Mouse (Mus musculus): ENCODE data around the gene H2-DMb1. TPM values are rescaled to one million over a fixed set of nuclear protein-coding genes. Genes with fewer than 3 reads are reported as not detected.

Gene H2-DMb1
- polyA plus RNA-seq (2014; fragmentation: Nextera tagmentation; extraction: Ambion mirVana), result 1.4 and 1.6 TPM in 2 replicates

- Histone ChIP-seq H3K9ac (replicated peaks; ENCODE audit: low read depth, low read length) (no peak within 1 kb of the TSS), H3K4me3 (ENCODE audit: low read depth, low read length) (no peak within 1 kb of the TSS), H3K4me1 (ENCODE audit: control insufficient read depth, insufficient read depth, low read length) (no peaks in the 10 kb centered on the region), H3K27ac (ENCODE audit: low read length) (no peak within 1 kb of the TSS), H3K27me3 (ENCODE audit: control insufficient read depth, insufficient read depth, low read length) (no peaks in the 10 kb centered on the region), H3K9me3 (ENCODE audit: control insufficient read depth, low read depth, low read length) (no peaks in the 10 kb centered on the region), H3K4me2 (replicated peaks; ENCODE audit: low read depth, low read length) (no peak within 1 kb of the TSS), H3K36me3 (ENCODE audit: control insufficient read depth, insufficient read depth, low read length) (no peaks in the 10 kb centered on the region)
- WGBS, result 56% methylated on average over 4 of the region's 4 CpGs
- peak; percentile 65; the same call in 1 of the 2 replicates for ATAC-seq (ENCODE audit: insufficient number of reproducible peaks, insufficient read depth, low FRiP score, low read depth)
These were observed at the start of gene H2-DMb1 for GRCm38 (mm10) chr17:34152923-34153322. TSS of gene H2-DMb1 (plus strand) at chr17:34153072.

DNA sequence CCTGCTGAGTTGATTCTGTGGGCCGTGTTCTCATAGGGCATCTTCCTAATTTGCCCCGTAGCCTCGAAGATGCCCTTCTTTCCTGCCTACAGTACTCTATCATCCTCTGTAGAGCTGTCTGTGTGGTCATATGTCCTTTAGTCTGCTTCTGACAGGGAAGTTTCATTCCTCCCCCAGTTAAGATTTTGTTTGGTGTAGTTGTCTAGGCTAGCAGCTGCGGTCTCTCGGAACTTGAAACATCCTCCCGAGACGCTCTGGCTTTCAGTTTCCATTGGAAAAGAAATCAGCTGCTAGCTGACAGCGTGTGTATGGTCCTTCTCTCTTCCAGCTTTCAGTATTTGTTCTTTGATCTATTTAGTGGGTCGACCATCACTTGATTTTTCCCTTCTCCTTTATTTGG is 48.1 kb upstream of the H2-DMb1 start:
- WGBS, result 74% methylated on average over 9 of the region's 9 CpGs
- Histone ChIP-seq H3K4me1 (ENCODE audit: control insufficient read depth, insufficient read depth, low read length) (no peaks in the 10 kb centered on the region), H3K4me3 (ENCODE audit: low read depth, low read length) (no peak overlapping the region), H3K9ac (replicated peaks; ENCODE audit: low read depth, low read length) (no peak overlapping the region), H3K9me3 (ENCODE audit: control insufficient read depth, low read depth, low read length) (no peaks in the 10 kb centered on the region), H3K27ac (ENCODE audit: low read length) (no peak overlapping the region), H3K4me2 (replicated peaks; ENCODE audit: low read depth, low read length) (no peak overlapping the region), H3K36me3 (ENCODE audit: control insufficient read depth, insufficient read depth, low read length) (peaks cover 7% of the 10 kb centered on the region; the same call in 1 of the 2 replicates), H3K27me3 (ENCODE audit: control insufficient read depth, insufficient read depth, low read length) (no peaks in the 10 kb centered on the region)
- no peak for ATAC-seq (ENCODE audit: insufficient number of reproducible peaks, insufficient read depth, low FRiP score, low read depth)

DNA sequence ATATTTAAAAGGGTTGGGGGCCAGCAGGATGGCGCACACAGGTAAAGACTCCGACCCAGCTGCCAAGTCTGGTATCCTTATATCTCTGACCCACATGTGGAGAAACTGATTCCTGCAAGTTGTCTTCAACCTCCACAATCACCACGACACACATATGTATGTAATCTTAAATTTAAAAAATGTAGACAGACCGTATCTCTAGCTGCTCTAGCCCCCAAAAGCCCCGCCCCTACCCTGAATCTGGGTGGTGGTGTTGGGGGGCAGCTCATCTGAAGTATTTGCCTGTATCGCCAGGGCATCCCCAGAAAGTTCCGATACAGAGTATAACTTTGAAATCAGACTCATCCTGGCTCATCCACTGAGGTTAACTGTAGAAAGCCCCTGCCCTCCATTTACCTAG is 46.3 kb upstream of the H2-DMb1 start:
- ATAC-seq (ENCODE audit: insufficient number of reproducible peaks, insufficient read depth, low FRiP score, low read depth), result no peak
- H3K9ac ChIP-seq (replicated peaks; ENCODE audit: low read depth, low read length), result no peak overlapping the region
- H3K36me3 ChIP-seq (ENCODE audit: control insufficient read depth, insufficient read depth, low read length), result peaks cover 21% of the 10 kb centered on the region
- H3K4me1 ChIP-seq (ENCODE audit: control insufficient read depth, insufficient read depth, low read length), result no peaks in the 10 kb centered on the region
- no peaks in the 10 kb centered on the region for H3K27me3 ChIP-seq (ENCODE audit: control insufficient read depth, insufficient read depth, low read length)
- H3K9me3 ChIP-seq (ENCODE audit: control insufficient read depth, low read depth, low read length), result no peaks in the 10 kb centered on the region
- 78% methylated on average over 7 of the region's 7 CpGs for WGBS
- no peak overlapping the region for H3K4me2 ChIP-seq (replicated peaks; ENCODE audit: low read depth, low read length)
- no peak overlapping the region for H3K27ac ChIP-seq (ENCODE audit: low read length)
- H3K4me3 ChIP-seq (ENCODE audit: low read depth, low read length), result no peak overlapping the region

DNA sequence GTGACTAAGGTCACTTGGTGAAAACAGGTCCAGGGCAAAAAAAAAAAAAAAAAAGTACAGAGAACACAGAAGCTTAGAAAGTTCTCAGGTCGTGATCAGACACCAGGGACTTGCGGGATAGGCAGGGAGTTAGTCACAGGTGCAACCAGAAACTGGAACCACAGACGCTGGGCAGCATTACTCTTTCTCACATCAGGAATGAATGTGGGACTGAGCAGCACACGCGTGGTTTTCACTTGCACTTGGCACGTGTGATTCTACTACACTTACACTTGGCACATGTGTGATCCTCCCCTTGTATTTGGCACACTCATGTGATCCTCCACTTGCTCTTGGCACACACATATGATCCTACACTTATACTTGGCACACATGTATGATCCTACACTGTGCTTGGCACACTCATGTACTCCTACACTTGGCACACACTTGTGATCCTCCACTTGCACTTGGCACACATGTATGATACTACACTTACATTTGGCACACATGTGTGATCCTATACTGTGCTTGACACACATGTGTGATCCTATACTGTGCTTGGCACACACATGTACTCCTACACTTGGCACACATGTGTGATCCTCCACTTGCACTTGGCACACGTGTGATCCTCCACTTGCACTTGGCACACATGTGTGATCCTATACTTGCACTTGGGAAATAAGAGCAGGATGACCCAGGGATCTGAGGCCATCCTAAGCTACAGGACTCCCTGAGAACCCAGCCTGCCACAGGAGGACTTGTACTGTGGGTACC is 45.6 kb upstream of the H2-DMb1 start:
- WGBS, result 80% methylated on average over 7 of the region's 7 CpGs
- Histone ChIP-seq H3K27me3 (ENCODE audit: control insufficient read depth, insufficient read depth, low read length) (no peaks in the 10 kb centered on the region), H3K9ac (replicated peaks; ENCODE audit: low read depth, low read length) (no peak overlapping the region), H3K9me3 (ENCODE audit: control insufficient read depth, low read depth, low read length) (no peaks in the 10 kb centered on the region), H3K36me3 (ENCODE audit: control insufficient read depth, insufficient read depth, low read length) (peaks cover 29% of the 10 kb centered on the region), H3K4me3 (ENCODE audit: low read depth, low read length) (no peak overlapping the region), H3K27ac (ENCODE audit: low read length) (no peak overlapping the region), H3K4me1 (ENCODE audit: control insufficient read depth, insufficient read depth, low read length) (no peaks in the 10 kb centered on the region), H3K4me2 (replicated peaks; ENCODE audit: low read depth, low read length) (no peak overlapping the region)
- ATAC-seq (ENCODE audit: insufficient number of reproducible peaks, insufficient read depth, low FRiP score, low read depth), result no peak

GRCm38 (mm10) chr17:34108460-34108859 is 44.4 kb upstream of the H2-DMb1 start:
- Histone ChIP-seq H3K4me3 (ENCODE audit: low read depth, low read length) (no peak overlapping the region), H3K4me2 (replicated peaks; ENCODE audit: low read depth, low read length) (no peak overlapping the region), H3K9me3 (ENCODE audit: control insufficient read depth, low read depth, low read length) (no peaks in the 10 kb centered on the region), H3K27ac (ENCODE audit: low read length) (no peak overlapping the region), H3K36me3 (ENCODE audit: control insufficient read depth, insufficient read depth, low read length) (peaks cover 41% of the 10 kb centered on the region), H3K9ac (replicated peaks; ENCODE audit: low read depth, low read length) (no peak overlapping the region), H3K4me1 (ENCODE audit: control insufficient read depth, insufficient read depth, low read length) (no peaks in the 10 kb centered on the region), H3K27me3 (ENCODE audit: control insufficient read depth, insufficient read depth, low read length) (no peaks in the 10 kb centered on the region)
- 78% methylated on average over 5 of the region's 6 CpGs for WGBS
- ATAC-seq (ENCODE audit: insufficient number of reproducible peaks, insufficient read depth, low FRiP score, low read depth), result no peak

DNA sequence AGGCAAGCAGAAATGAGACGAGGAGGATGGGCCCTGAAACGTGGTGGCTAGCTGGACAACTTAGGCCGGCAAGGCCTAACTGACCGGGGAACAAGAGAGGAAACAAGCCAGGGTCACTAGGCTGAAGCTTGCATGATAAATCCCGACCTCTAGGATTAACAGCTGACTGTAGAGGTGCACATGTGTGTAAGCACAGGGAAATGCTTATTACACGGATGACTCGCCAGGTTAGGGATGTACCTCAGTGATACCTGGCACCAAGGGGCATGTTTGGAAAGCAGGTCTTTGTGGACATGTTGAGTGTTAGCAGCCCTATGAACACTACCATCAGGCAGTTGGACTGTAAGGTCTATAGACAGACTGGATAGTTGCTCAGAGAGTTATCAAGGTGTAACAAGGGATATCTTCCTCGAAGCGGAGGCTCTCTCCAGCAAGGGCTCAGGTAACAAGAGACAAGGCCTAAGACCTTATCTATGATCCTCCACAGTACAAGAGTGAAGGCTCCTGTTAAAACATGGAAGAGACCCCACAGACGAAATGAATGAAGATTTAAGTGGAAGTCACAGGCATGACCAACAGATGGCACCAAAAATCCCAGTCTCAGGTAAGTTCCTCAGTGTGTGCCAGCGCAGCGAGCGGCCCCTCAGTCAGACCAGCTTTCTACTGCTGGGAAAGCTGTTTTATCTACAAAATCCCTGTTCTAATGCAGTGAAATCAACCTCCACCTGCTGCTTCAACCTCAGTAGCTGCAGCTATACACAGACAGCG is 43.6 kb upstream of the H2-DMb1 start:
- 0 out of 2 replicates have a peak, but pooled peaks have one; percentile 19 for ATAC-seq (ENCODE audit: insufficient number of reproducible peaks, insufficient read depth, low FRiP score, low read depth)
- 79% methylated on average over 14 of the region's 14 CpGs for WGBS
- Histone ChIP-seq H3K9ac (replicated peaks; ENCODE audit: low read depth, low read length) (no peak overlapping the region), H3K9me3 (ENCODE audit: control insufficient read depth, low read depth, low read length) (no peaks in the 10 kb centered on the region), H3K27ac (ENCODE audit: low read length) (0 out of 2 replicates have a peak overlapping the region, but pooled peaks have one; percentile 2), H3K4me3 (ENCODE audit: low read depth, low read length) (no peak overlapping the region), H3K4me2 (replicated peaks; ENCODE audit: low read depth, low read length) (no peak overlapping the region), H3K4me1 (ENCODE audit: control insufficient read depth, insufficient read depth, low read length) (no peaks in the 10 kb centered on the region), H3K27me3 (ENCODE audit: control insufficient read depth, insufficient read depth, low read length) (no peaks in the 10 kb centered on the region), H3K36me3 (ENCODE audit: control insufficient read depth, insufficient read depth, low read length) (peaks cover 48% of the 10 kb centered on the region)

GRCm38 (mm10) chr17:34109806-34110195 is 43.1 kb upstream of the H2-DMb1 start:
- H3K9ac ChIP-seq (replicated peaks; ENCODE audit: low read depth, low read length), result no peak overlapping the region
- 69% methylated on average over 3 of the region's 3 CpGs for WGBS
- no peak overlapping the region for H3K4me3 ChIP-seq (ENCODE audit: low read depth, low read length)
- no peaks in the 10 kb centered on the region for H3K9me3 ChIP-seq (ENCODE audit: control insufficient read depth, low read depth, low read length)
- no peaks in the 10 kb centered on the region for H3K27me3 ChIP-seq (ENCODE audit: control insufficient read depth, insufficient read depth, low read length)
- no peaks in the 10 kb centered on the region for H3K4me1 ChIP-seq (ENCODE audit: control insufficient read depth, insufficient read depth, low read length)
- no peak overlapping the region for H3K4me2 ChIP-seq (replicated peaks; ENCODE audit: low read depth, low read length)
- peaks cover 54% of the 10 kb centered on the region for H3K36me3 ChIP-seq (ENCODE audit: control insufficient read depth, insufficient read depth, low read length)
- 0 out of 2 replicates have a peak overlapping the region, but pooled peaks have one; percentile 2 for H3K27ac ChIP-seq (ENCODE audit: low read length)
- ATAC-seq (ENCODE audit: insufficient number of reproducible peaks, insufficient read depth, low FRiP score, low read depth), result peak; percentile 33; the same call in 1 of the 2 replicates

GRCm38 (mm10) chr17:34110309-34110708 is 42.6 kb upstream of the H2-DMb1 start:
- H3K4me1 ChIP-seq (ENCODE audit: control insufficient read depth, insufficient read depth, low read length), result no peaks in the 10 kb centered on the region
- no peak overlapping the region for H3K4me2 ChIP-seq (replicated peaks; ENCODE audit: low read depth, low read length)
- H3K9ac ChIP-seq (replicated peaks; ENCODE audit: low read depth, low read length), result no peak overlapping the region
- ATAC-seq (ENCODE audit: insufficient number of reproducible peaks, insufficient read depth, low FRiP score, low read depth), result no peak
- peaks cover 59% of the 10 kb centered on the region for H3K36me3 ChIP-seq (ENCODE audit: control insufficient read depth, insufficient read depth, low read length)
- no peaks in the 10 kb centered on the region for H3K9me3 ChIP-seq (ENCODE audit: control insufficient read depth, low read depth, low read length)
- no peaks in the 10 kb centered on the region for H3K27me3 ChIP-seq (ENCODE audit: control insufficient read depth, insufficient read depth, low read length)
- H3K4me3 ChIP-seq (ENCODE audit: low read depth, low read length), result no peak overlapping the region
- 67% methylated on average over 8 of the region's 8 CpGs for WGBS
- H3K27ac ChIP-seq (ENCODE audit: low read length), result no peak overlapping the region
